Mouse (Mus musculus): Measurements from ENCODE around the gene Chmp4b.

DNA sequence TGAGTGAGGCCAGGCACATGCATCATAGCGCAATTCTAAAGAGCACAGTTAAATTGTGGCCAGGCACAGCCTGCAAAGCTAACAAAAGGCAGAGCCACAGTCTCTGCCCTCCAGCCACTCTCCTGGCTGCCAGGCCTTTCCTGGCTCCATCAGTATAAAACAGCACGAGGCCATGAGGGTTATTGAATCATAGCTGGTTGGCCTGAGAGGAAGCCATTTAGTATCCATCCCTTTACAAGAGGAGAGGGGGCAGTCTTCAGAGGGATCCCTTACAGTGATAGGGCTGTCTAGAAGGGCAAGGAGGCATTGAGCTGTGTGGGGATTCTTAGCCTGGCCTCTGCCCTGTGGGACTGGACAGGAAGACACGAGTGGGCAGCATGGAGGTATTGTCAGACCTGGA is 60.2 kb downstream of the Chmp4b start:
- TF ChIP-seq CTCF (IDR thresholded peaks at IDR 0.05; ENCODE audit: insufficient read depth, low read depth, low read length) (no peak), POLR2A (IDR thresholded peaks at IDR 0.05; ENCODE audit: insufficient read depth, low read depth, low read length) (no peak)
